Mouse (Mus musculus): ENCODE results near the gene Tmem175.
"Not testable (repeated sequence)": the region's sequence is repeated elsewhere in the genome, so short reads cannot be mapped to it uniquely, and the experiment has no call there.

Gene Tmem175

DNA sequence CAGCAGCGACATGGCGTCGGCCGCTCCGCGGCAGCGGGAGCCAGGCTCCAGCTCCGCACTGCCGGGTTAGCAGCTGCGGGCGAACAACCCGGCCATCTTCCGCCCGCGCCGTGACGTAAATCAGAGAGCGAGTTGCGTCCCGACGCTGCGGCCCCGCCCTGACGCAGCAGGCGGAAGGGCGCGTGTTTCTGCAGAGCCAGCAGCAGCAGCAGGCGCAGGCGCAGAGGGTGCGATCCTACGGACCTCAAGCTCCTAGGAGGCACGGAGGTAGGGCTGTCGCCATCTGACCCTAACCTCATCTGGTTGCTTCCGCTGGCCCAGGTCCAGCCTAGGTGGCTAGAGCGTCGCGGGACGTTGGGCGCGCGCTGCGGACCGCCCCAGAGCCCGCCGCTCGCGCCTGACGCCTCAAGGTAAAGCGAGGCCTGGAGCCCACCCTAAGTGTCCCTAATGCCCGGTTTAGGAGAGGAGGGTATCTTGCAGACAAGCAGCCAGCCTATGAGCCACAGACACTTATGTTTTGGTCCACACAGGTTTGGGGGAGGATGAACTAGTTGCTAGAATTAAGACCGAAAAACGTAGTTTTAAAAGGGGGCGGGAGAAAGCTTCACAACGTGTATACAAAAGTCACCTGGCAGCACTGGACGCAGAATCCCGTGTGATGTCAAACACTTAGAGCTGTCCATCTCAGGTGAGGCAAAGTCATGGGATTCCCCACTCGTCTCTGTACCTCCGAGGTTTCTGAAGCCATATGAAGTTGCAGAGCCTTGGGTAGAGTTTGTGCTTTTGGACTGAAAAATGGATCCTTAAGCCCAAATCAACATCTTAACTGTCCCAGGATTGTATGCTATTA is at the start of gene Tmem175, which contains the start of gene Gak:
TSS of gene Tmem175 (plus strand) at position 137 of the 850 bp plus-strand sequence.
TSS of gene Gak (minus strand) at position 122 of the 850 bp plus-strand sequence.
- peak; percentile 92 to 95 for DNase-seq (ENCODE audit: low spot score in 2 of 2)

DNA sequence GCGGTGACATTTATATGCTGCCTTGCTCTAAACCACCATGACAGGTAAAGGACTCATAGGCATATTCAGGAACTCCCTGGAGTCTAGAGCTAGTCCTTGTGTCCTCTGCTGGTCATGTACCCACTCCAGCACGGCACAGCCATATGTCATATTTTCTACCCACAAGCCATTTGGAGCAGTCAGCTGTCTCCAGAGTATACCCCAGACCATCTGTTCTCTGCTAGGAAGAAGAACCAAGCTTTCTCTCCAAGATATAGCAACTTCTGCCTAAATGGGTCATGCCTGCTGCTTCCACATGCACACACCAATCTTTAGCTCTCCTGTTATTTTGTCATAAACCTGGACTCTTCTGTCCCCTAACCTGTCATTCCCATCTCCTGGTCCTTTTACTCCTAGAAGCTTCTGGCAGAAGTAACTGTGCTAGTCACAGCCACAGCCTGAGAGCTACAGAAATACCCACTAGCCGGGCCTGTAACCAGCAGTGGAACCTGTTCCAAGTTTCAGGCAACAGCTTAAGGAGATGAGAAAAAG is 48.1 kb upstream of the Tmem175 start:
- peak; percentile 59 to 63 for DNase-seq (ENCODE audit: low spot score in 2 of 2)

DNA sequence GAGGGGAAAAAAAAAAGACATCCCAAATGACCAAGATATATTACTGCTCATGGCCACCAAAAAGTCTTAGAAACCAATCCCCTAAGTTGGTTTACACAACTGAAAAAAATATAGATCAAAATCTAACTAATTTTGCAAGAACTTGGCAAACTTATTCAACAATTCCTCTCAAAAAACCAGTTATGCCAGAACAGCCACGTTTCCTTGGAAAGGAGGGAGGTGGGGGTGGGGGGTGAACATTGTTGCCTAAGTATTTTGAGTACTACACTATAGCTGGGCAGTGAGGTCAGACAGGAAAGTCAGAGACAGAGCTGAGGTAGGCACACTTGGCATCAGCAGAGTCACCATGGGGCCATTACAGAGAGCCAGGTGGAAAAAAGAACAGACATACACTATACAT is 29.6 kb upstream of the Tmem175 start:
- no peak for DNase-seq (ENCODE audit: low spot score in 2 of 2)

DNA sequence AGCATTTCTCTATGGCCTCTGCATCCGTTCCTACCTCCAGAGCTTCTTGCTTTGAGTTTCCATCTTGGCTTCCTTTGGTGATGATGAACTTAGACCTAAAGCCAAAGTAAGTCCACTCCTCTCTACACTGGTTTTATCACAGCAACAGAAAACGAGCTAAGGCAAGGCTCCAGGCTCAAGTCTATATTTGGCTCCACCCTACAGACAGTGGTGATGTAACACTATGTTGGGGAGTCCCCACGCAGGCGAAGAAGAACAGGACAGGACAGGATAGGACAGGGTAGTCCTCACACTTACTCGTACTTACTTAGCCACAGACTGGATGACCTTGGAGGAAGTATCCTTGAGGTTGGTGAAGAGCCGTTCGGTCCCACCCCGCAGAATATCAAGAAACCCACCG is 27.0 kb upstream of the Tmem175 start:
- peak; percentile 22 to 27 for DNase-seq (ENCODE audit: low spot score in 2 of 2)

DNA sequence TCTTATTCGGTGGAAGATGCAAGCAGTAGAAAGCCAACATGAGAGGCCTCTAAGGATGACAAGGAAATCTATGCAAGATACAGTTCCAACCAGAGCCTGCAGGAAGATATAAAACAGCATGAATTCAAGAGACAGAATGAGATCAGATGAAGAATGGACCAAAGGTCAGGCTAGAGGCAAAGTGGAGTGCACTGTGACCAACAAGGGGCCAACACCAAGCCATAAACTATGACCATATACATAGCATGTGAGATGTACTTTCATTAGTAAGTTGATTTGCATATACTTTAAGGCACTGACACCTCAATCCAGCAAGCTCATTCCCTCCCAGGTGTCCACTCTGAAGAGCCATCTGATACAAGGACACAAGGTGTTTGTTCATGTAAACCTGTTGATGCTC is 19.1 kb upstream of the Tmem175 start:
- no peak for DNase-seq (ENCODE audit: low spot score in 2 of 2)

DNA sequence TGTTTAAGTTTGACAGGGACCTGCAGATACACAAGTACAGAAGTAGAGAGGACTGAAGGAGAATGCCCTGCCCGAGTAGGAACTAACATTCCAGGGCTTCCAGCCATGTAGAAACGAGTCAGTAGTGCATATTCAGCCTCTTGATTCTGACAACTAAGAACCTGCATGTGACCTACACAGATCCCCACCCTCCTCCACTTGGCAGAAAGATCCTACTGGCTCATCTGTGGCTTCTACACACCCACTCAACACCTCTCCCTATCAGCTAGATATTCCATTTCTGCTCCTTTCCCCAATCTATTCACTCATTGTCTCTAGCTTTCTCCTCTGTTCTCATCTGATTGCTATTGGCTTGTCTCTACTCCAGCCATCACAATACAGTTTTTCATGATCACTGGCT is 7.7 kb upstream of the Tmem175 start:
- no peak for DNase-seq (ENCODE audit: low spot score in 2 of 2)

DNA sequence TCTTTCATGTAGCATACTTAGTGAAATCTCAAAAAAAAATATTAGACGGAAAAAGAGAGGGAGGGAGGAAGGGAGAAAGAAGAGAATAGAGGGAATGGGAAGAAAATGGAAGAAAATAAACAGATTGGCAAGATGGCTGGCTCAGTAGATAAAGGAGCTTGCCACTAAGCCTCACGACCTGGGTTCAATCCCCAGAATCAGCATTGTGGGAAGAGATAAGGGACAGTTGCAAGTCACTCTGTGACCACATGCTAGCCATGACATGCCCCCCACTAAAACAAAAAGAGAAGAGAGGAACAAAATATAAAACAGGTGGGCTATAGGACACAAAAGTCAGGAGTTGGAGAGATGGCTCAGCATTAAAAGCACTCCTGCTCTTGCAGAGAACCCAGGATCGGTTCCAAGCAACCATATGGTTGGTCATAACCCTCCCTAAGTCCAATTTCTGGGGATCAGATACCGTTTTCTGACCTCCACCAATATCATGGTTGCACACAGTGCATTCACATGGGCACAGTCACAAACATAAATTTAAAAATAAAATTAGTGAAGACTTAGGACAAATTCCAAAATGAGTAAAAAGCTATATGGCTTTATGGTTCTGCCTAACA is 3.4 kb upstream of the Tmem175 start:
- no peak for DNase-seq (ENCODE audit: low spot score in 2 of 2)

DNA sequence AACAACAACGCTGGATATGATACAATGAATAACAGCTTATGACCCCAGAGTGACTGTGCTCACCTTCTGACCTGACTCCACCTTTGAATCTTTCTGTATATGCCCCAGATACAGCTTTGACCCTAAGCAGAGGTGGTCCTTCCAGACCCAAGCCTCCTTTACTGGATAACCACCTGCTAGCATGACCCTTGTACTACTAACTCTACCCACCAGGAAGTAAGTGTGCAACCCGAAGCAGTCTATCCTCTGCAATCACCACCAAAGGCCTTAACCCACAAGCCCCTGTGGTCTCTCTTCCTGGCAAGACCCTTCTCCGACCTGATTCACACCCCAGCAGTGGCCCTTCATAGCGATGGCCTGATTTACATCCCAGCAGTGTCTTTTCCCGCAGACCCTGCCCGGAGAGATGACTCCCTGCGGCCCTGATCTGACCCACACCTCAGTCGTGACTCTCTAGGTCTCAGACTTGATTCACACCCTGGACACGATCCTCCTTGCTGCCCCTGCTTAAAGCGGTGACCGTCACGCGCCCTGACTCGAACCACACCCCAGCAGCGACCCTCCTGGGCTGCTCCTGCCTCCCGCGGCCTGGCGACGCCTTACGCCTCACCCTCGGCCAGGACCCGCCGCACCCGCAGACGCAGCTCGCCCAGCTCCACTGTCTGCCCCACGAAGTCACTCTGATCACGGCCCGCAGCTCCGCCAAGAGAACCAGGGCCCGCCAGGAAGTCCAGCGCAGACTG is 508 bp upstream of the Tmem175 start:
- DNase-seq (ENCODE audit: low spot score in 2 of 2): no peak

DNA sequence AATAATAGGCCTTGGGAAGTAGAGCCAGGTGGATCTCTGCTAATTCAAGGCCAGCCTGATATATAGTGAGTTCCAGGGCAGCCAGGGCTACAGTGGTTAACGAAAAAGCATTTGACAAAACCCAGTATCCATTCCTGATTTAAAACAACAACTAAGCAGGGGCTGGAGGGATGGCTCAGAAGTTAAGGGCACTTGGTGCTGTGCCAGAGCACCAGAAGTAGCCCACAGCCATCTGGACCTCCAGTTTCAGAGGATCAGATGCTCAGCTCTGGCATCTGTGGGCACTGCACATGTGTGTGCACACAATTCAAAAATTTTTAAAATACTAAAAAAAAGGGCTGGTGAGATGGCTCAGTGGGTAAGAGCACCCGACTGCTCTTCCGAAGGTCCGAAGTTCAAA is 4.1 kb downstream of the Tmem175 start:
- no peak for DNase-seq (ENCODE audit: low spot score in 2 of 2)

DNA sequence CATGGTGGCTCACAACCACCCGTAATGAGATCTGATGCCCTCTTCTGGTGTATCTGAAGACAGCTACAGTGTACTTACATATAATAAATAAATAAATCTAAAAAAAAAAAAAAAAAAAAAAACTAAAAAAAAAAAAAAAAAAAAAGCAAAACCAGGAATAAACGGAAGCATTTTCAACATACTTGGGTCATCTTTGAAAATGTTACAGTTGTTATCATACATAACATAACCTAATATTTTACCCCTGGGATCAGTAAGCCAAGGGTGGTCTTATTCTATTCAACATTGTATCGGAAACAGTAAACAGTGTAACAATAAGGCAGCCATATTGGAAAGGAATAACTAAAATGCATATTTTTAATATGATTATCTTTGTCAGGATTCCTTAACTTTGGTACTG is 4.5 kb downstream of the Tmem175 start:
- DNase-seq (ENCODE audit: low spot score in 2 of 2): not testable (repeated sequence)

DNA sequence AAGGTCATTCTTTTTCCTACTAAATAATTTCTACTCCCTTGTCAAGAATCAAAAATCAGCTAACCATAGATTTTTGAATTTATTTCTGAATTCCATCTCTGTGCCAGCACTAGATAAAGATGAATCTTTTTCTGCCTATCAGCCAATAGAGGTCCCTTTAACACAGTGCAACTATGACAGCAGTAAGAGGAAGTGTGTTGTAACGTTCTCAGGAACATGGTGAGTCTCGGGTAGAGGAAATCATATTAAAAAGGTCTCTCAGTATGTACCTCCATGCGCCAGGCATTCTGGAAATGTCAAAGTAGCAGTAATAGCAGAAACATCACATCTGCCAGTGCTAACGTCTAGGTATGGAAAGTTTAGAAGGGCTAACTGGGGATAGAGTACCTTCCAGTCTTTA is 6.6 kb downstream of the Tmem175 start:
- DNase-seq (ENCODE audit: low spot score in 2 of 2): no peak

DNA sequence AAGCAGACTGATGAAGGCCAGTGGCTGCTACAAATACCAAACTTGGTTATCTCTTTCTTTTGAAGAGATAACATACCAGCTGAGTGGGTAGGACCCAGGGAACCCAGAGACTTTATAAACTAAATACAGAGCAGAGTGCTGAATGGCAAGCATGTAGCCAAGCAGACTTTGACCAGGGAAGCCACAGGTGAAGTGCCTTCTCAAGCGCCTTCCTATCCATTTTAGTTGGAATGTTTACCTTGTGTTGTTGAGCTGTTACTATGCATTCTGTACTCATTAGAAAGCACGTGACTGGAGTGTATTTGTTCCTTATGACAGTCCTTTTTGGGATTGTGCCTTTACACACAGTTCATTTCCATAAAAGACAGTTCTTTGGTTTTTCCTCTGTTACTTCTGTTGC is 14.1 kb downstream of the Tmem175 start:
- DNase-seq (ENCODE audit: low spot score in 2 of 2): no peak

DNA sequence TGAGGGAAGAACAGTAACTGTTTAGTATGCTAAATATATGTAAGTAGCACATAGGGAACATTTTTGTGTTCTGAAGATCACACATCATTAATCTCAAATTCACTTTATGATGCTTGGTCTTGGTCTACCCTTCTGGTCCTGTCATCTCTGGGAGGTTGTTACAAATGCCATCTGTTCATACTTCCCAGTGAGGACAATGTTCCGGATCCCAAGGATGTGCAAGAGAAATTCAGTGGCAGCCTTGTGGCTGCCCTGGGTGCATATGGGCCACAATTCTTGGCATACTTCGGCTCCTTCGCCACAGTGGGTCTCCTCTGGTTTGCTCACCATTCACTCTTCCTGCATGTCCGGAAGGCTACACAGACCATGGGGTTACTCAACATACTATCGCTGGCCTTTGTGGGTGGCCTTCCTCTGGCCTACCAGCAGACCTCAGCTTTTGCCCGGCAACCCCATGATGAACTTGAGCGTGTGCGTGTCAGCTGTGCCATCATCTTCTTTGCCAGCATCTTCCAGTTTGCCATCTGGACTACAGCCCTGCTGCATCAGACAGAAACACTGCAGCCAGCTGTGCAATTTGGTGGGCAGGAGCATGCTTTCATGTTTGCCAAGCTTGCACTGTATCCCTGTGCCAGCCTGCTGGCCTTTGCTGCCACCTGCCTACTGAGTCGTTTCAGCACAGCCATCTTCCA is 16.2 kb downstream of the Tmem175 start:
- DNase-seq (ENCODE audit: low spot score in 2 of 2): no peak

DNA sequence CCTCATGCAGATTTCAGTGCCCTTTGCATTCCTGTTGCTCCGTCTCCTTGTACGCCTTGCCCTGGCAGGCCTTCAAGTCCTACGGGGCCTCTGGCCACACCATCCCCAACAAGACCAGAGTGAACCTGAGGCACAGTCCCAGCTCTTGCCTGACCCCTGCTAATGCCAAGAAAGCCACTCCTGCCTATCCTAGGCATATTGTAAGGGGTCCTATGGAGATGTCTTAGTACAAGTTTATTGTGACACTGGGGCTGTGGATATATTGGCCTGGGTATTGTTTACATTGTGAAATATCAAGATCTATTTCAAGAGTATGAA is 16.7 kb downstream of the Tmem175 start:
- DNase-seq (ENCODE audit: low spot score in 2 of 2): no peak

DNA sequence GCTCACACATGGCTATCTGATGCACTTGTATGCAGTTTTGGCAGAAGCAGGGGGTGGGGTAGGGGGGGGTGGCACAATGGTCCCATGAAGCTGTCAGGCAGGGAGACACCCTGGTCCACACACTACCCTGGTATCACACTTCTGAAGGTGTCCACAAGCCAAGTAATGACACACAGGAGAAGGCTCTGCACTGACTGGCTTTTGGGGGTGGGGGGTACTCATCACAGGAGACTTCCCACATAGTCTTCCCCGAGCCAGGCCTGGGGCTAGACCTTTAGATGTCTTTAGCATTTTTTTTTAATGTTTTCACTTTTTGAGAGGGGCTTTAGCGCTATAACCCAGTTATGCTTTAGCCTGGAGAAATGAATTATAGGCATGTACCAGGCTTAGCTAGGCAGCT is 17.7 kb downstream of the Tmem175 start:
- no peak for DNase-seq (ENCODE audit: low spot score in 2 of 2)

DNA sequence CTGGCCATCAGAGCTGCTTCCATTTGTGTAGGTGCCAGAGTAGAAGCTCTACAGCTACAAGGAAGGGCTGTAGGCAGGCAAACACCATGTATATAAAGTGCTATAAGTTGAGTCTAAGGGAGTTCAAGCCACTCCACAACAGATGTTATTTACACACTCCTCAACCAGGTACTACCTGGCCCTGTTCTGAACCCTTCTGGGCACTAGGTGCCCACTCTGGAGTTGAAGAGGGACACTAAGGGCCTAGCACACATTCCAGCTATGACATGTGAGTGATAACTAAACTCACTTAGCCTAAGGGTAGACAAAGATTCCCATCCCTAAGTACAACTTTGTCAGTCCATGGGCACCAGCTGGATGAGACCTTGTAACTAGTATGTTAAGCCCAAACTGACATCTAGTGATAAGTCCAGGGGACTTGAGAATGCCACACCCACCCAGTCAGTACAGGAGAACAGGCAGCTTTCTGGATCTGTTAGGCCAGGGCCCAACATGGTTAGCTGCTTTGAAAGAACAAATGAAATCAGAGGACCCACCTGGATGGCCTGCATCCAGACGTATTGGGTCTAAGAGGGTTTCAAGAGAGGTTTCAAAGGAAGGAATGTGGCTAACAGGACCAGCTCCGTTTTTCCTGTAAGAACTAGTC is 18.4 kb downstream of the Tmem175 start:
- DNase-seq (ENCODE audit: low spot score in 2 of 2): no peak

DNA sequence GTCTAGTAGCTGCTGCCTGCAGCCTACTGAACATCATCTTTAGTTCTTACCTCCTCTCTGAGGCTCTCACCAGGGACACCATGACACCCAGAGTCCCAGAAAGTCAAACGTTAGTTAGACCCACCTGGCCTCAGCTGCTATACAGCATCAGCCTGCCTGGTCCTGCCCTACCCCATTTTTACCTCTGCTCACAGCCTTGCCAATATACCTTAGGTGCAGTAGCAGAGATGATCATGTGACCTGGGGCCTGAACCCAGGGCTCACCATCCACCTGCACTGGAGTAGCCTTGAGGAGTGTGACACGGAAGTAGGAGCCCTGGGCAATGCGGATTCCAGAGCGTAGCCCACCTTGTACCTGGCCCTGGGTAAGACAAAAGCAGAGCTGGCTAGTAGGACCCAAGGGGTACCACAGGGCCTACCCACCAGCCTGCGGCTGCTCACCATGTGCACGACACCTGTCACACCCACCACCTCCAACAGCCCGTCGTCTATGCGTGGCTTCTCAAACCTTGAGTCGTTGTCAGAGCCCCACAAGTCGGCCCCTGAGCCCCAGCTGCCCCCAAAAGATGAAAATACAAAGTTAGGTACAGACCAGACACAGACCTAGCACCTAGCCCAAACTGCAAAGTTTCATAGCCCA is 19.5 kb downstream of the Tmem175 start:
- no peak for DNase-seq (ENCODE audit: low spot score in 2 of 2)

DNA sequence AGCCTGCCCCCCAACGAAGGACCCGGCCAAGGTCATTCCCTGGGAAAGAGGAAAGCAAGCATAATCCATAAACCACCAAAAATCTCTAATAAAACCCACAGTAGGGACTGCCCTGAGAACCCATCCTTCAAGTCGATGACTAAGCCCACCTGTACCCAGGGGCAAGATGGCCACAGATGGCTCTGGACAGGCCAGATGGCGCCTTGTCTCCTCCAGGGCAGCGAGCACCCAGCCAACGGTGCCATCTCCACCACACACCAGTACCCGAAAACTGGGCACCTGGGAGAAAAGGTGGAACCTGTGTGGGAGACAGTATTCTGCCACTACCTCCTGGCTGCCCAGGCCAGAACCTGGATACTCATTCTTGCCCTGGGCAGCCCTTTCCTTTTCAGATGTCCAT is 20.8 kb downstream of the Tmem175 start:
- no peak for DNase-seq (ENCODE audit: low spot score in 2 of 2)

DNA sequence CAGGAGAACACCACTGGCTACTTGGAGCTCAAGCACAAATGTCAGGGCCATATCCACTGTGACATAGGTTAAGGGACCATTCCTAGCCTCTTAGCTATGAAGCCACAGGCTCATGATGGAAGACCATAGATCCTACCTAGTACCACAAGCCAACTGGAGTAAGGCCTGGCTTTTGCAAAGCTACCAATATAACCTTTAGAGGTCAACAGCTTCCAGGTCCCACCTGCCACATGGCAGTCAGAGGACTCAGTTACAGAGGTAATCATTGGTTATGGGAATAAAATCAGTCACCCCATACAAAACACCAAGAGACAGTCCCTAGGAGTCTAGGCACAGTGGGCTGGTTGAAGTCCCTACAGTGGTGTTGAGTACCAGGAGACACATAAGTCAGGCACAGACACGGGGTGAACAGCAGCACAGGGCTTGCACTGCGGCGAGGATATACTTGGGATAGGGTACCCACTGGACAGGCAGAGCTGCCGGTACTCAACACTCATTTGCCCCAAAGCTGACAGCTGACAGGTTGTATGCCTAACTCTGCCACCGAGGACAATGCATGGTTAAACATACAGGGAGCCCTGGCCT is 21.7 kb downstream of the Tmem175 start:
- DNase-seq (ENCODE audit: low spot score in 2 of 2): no peak

DNA sequence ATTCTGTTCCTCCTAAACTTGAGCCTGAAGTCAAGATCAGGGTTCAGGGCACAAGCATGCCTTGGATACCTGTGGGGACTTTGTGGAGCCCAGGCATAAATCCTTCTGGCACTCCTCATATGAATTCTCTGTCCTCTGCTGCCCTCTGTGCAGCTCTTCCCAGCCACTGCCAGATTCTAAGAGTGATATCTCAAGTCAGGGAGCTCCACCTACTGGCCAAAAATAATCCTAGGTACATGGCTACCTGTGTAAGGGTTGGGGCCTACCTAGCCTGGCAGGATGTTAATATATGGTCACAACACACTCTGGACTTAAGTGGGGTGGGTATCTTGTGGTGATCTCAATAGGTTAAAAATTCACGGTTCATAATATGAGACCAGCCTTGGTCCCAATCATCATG is 22.3 kb downstream of the Tmem175 start:
- DNase-seq (ENCODE audit: low spot score in 2 of 2): peak; percentile 63 to 69

DNA sequence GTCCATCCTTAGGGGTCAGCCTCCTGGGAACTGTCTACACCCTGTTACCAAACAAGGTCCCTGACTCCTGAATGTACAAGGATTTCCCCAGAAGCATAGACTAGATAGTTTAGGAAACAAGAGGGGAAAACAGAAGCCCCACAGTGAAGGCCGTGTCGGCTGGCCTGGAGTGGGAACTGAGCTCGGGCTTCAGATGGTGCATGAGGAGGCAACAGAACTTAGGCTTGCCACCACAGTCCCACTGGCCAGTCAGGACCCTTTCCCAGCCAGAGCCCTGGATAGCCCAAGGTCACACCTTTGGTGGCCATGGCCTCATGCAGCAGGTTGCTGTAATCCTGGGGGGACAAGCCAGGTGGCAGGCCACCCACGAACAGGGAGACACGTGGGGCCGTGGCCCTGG is 23.8 kb downstream of the Tmem175 start:
- no peak for DNase-seq (ENCODE audit: low spot score in 2 of 2)
